Mouse (Mus musculus) erythroid progenitor cell, adult 5-6 weeks (primary cell): ENCODE results near the gene Pacsin3. TPM values are rescaled to one million over a fixed set of nuclear protein-coding genes. Genes with fewer than 3 reads are reported as not detected.

Experiments
- ATAC-seq: replicated peaks from 2 replicates; pipeline ENCODE4 v1.8.0; 2016; ENCODE audit warnings: moderate number of reproducible peaks, mild to moderate bottlenecking, moderate TSS enrichment, inconsistent platforms; ENCODE audit not compliant: poor library complexity, low FRiP score, severe bottlenecking
- total RNA-seq, 2 experiments: library from RNA; stranded (forward) in 1 of 2; stranded (reverse) in 1 of 2; fragments of 150-400 nt in 1 of 2; fragments of 186-747, 209-891 nt in 1 of 2; gene quantifications; 2 replicates each; pipeline versions ENCODE4 v1.2.3 to v1.2.4; 2015 to 2017; ENCODE audit warnings: low replicate concordance in 2 of 2

The Pacsin3 gene
- total RNA-seq, 2 experiments from 2014 or later, result not detected

GRCm38 (mm10) chr2:91299156-91299555 lies 43.4 kb downstream of the Pacsin3 start:
- ATAC-seq, result no peak

- ATAC-seq, result no peak
Measured at GRCm38 (mm10) chr2:91300784-91301183, 45.0 kb downstream of the Pacsin3 start.

GRCm38 (mm10) chr2:91301836-91302235 lies 46.1 kb downstream of the Pacsin3 start:
- no peak for ATAC-seq

GRCm38 (mm10) chr2:91302845-91303244 lies 47.1 kb downstream of the Pacsin3 start:
- no peak for ATAC-seq

- ATAC-seq, result no peak
Measured at GRCm38 (mm10) chr2:91305926-91306325, 50.2 kb downstream of the Pacsin3 start.

- ATAC-seq, result no peak
Measured at GRCm38 (mm10) chr2:91306589-91306988, 50.8 kb downstream of the Pacsin3 start.

GRCm38 (mm10) chr2:91308680-91309079 lies 52.9 kb downstream of the Pacsin3 start:
- no peak for ATAC-seq

- no peak for ATAC-seq
Measured at GRCm38 (mm10) chr2:91309546-91309945, 53.8 kb downstream of the Pacsin3 start.

- ATAC-seq, result no peak
Measured at GRCm38 (mm10) chr2:91312578-91313311, 57.0 kb downstream of the Pacsin3 start.

GRCm38 (mm10) chr2:91314184-91314583 lies 58.4 kb downstream of the Pacsin3 start:
- ATAC-seq, result no peak

Other genes starting within 250 kb of the Pacsin3 start
- not detected in 2 replicates for gene Rapsn, start 220.3 kb upstream of the Pacsin3 start, total RNA-seq (2015; ENCODE audit: low replicate concordance)
- gene Rapsn, start 220.3 kb upstream of the Pacsin3 start, total RNA-seq (2017; ENCODE audit: low replicate concordance), result 1.7 TPM in 1 of 2 replicates, not detected in the other
- gene Psmc3, start 201.9 kb upstream of the Pacsin3 start, total RNA-seq (2015; ENCODE audit: low replicate concordance), result 56.2 and 85.4 TPM in 2 replicates
- 101 and 248 TPM in 2 replicates for gene Psmc3, start 201.9 kb upstream of the Pacsin3 start, total RNA-seq (2017; ENCODE audit: low replicate concordance)
- 3.8 and 11.2 TPM in 2 replicates for gene Slc39a13, start 185.5 kb upstream of the Pacsin3 start, total RNA-seq (2015; ENCODE audit: low replicate concordance)
- 0.26 and 0.83 TPM in 2 replicates for gene Slc39a13, start 185.5 kb upstream of the Pacsin3 start, total RNA-seq (2017; ENCODE audit: low replicate concordance)
- 37.8 and 54.1 TPM in 2 replicates for gene Spi1, start 173.6 kb upstream of the Pacsin3 start, total RNA-seq (2015; ENCODE audit: low replicate concordance)
- 21.9 and 31.9 TPM in 2 replicates for gene Spi1, start 173.6 kb upstream of the Pacsin3 start, total RNA-seq (2017; ENCODE audit: low replicate concordance)
- not detected in 2 replicates for gene Mybpc3, start 137.8 kb upstream of the Pacsin3 start, total RNA-seq (2015; ENCODE audit: low replicate concordance)
- not detected in 2 replicates for gene Mybpc3, start 137.8 kb upstream of the Pacsin3 start, total RNA-seq (2017; ENCODE audit: low replicate concordance)
- 10.9 and 16.2 TPM in 2 replicates for gene Madd, start 72.1 kb upstream of the Pacsin3 start, total RNA-seq (2015; ENCODE audit: low replicate concordance)
- gene Madd, start 72.1 kb upstream of the Pacsin3 start, total RNA-seq (2017; ENCODE audit: low replicate concordance), result 14.9 and 16.2 TPM in 2 replicates
- 2.5 and 4.6 TPM in 2 replicates for gene Nr1h3, start 53.1 kb upstream of the Pacsin3 start, total RNA-seq (2015; ENCODE audit: low replicate concordance)
- 1.4 TPM in 1 of 2 replicates, not detected in the other for gene Nr1h3, start 53.1 kb upstream of the Pacsin3 start, total RNA-seq (2017; ENCODE audit: low replicate concordance)
- gene Acp2, start 53.1 kb upstream of the Pacsin3 start, total RNA-seq (2015; ENCODE audit: low replicate concordance), result 6.7 and 7.2 TPM in 2 replicates
- 1.7 and 5.5 TPM in 2 replicates for gene Acp2, start 53.1 kb upstream of the Pacsin3 start, total RNA-seq (2017; ENCODE audit: low replicate concordance)
- 9.0 and 9.6 TPM in 2 replicates for gene Ddb2, start 19.0 kb upstream of the Pacsin3 start, total RNA-seq (2015; ENCODE audit: low replicate concordance)
- gene Ddb2, start 19.0 kb upstream of the Pacsin3 start, total RNA-seq (2017; ENCODE audit: low replicate concordance), result 4.6 and 7.6 TPM in 2 replicates
- gene Arfgap2, start 9.0 kb downstream of the Pacsin3 start, total RNA-seq (2015; ENCODE audit: low replicate concordance), result 27.2 and 31.7 TPM in 2 replicates
- gene Arfgap2, start 9.0 kb downstream of the Pacsin3 start, total RNA-seq (2017; ENCODE audit: low replicate concordance), result 19.1 and 44.0 TPM in 2 replicates
- gene 1110051M20Rik, start 188.8 kb downstream of the Pacsin3 start, total RNA-seq (2015; ENCODE audit: low replicate concordance), result 1.4 and 3.8 TPM in 2 replicates
- 1.2 and 4.0 TPM in 2 replicates for gene 1110051M20Rik, start 188.8 kb downstream of the Pacsin3 start, total RNA-seq (2017; ENCODE audit: low replicate concordance)
- gene Lrp4, start 201.6 kb downstream of the Pacsin3 start, total RNA-seq (2015; ENCODE audit: low replicate concordance), result 0.42 and 1.1 TPM in 2 replicates
- gene Lrp4, start 201.6 kb downstream of the Pacsin3 start, total RNA-seq (2017; ENCODE audit: low replicate concordance), result 0.51 and 2.6 TPM in 2 replicates